Mouse (Mus musculus) kidney, adult 2 months (tissue): ENCODE results near the gene Foxr1.

ENCODE experiments used
- CTCF ChIP-seq: fragments of 200-500 bp; conservative IDR thresholded peaks from 2 replicates; pipeline ENCODE4 v1.5.1; 2011; ENCODE audit warnings: low read depth, mild to moderate bottlenecking, control low read depth, low read length, moderate library complexity, mixed read lengths; ENCODE audit not compliant: insufficient read depth, insufficient read length
- POLR2A ChIP-seq: fragments of 200-500 bp; IDR thresholded peaks from one replicate; pipeline ENCODE4 v1.6.1; 2011; ENCODE audit warnings: low read depth, low read length, control low read depth

DNA sequence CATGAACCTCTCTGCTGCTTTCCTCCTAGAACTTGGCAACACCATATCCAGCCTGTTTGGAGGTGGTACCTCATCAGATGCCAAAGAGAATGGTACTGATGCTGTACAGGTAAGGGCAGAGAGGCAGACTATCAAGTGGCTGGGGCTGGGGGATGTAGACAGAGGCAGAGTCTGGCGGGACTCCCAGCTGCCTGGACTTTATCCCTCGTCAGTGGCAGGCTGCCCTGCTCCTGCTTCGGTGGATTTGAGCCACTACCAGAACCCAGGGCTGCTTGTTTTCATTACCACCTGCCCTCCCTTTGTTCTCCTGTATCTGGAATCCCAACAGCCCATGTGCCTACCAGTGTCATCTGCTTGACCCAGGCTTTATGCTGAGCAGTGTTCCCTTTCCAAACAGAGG is 53.7 kb downstream of the Foxr1 start:
- no peak for TF ChIP-seq POLR2A
- no peak for TF ChIP-seq CTCF
